Mouse (Mus musculus) forebrain, embryonic 13.5 days (tissue): ENCODE measurements around the gene 9430038I01Rik. TPM values are rescaled to one million over a fixed set of nuclear protein-coding genes. Genes with fewer than 3 reads are reported as not detected.

ENCODE experiments used
- ATAC-seq: fragments of 200-750 bp; cut with Nextera tagmentation; 2 replicates; pipeline ENCODE4 v1.8.0; 2017
- H3K27ac ChIP-seq: fragments of 300-500 bp; sonication (generic); 2 replicates; pipeline ENCODE4 v1.5.1; 2015; ENCODE audit warnings: inconsistent platforms, mild to moderate bottlenecking, moderate library complexity
- H3K27me3 ChIP-seq: fragments of 300-500 bp; sonication (generic); 2 replicates; pipeline ENCODE4 v1.6.1; 2015; ENCODE audit warnings: mild to moderate bottlenecking, inconsistent platforms
- H3K36me3 ChIP-seq: fragments of 300-500 bp; sonication (generic); 2 replicates; pipeline ENCODE4 v1.6.1; 2015; ENCODE audit warnings: mild to moderate bottlenecking, inconsistent platforms; ENCODE audit not compliant: poor library complexity, severe bottlenecking
- H3K4me1 ChIP-seq: fragments of 300-500 bp; sonication (generic); 2 replicates; pipeline ENCODE4 v1.6.1; 2015; ENCODE audit warnings: inconsistent platforms
- H3K4me2 ChIP-seq: fragments of 300-500 bp; sonication (generic); 2 replicates; pipeline ENCODE4 v1.6.1; 2015; ENCODE audit warnings: inconsistent platforms, mild to moderate bottlenecking, moderate library complexity
- H3K4me3 ChIP-seq: fragments of 300-500 bp; sonication (generic); 2 replicates; pipeline ENCODE4 v1.5.1; 2015; ENCODE audit warnings: mild to moderate bottlenecking, inconsistent platforms
- H3K9ac ChIP-seq: fragments of 300-500 bp; sonication (generic); 2 replicates; pipeline ENCODE4 v1.6.1; 2015; ENCODE audit warnings: mild to moderate bottlenecking, inconsistent platforms
- H3K9me3 ChIP-seq: fragments of 300-500 bp; sonication (generic); replicated peaks from 2 replicates; pipeline ENCODE4 v1.6.1; 2016; ENCODE audit warnings: inconsistent platforms
- WGBS: fragments of 180-500 bp; shearing (Covaris S2); methylation state at CpG from one replicate; pipeline ENCODE4 v1.1.7; 2015; 5-methylcytosine and 5-hydroxymethylcytosine counted together
- polyA plus RNA-seq: library from polyadenylated mRNA; unstranded; fragments of >200 nt; fragmentation: Nextera tagmentation; extraction: Ambion mirVana; gene quantifications from 2 replicates; pipeline ENCODE4 v1.2.1, GENCODE M21; 2015

The 9430038I01Rik gene
- polyA plus RNA-seq, 1 experiment from 2014 or later = 12.8 TPM

- ATAC-seq = no peak
- no peak overlapping the region for H3K9ac ChIP-seq
- H3K27me3 ChIP-seq = no peaks in the 10 kb centered on the region
- H3K4me1 ChIP-seq = no peaks in the 10 kb centered on the region
- 83% methylated on average over 7 of the region's 7 CpGs for WGBS
- H3K4me3 ChIP-seq = no peak overlapping the region
- no peaks in the 10 kb centered on the region for H3K9me3 ChIP-seq
- no peak overlapping the region for H3K4me2 ChIP-seq
- H3K36me3 ChIP-seq = no peaks in the 10 kb centered on the region
- no peak overlapping the region for H3K27ac ChIP-seq
These were observed 63.7 kb downstream of the 9430038I01Rik start for GRCm38 (mm10) chr7:137346860-137347259.

DNA sequence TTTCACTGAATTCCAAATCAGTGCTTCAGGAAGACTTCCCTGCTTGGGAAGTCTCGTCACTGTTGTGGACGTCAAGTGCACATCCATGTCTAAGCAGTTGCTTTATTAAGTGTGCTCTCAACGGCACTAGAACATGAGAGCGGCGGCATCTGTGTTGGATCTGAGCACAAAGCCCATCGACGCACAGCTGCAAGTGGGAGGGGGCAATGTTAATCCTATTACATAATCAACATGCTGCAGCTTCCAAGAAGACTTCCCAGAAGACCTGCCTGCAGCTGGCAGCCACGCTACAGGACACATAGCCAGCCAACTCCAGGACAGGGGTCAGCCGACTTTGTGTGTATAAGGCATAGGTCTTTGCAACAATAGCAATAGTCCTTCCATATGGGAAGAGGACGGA, 64.5 kb downstream of the 9430038I01Rik start:
- WGBS = 50% methylated on average over 10 of the region's 10 CpGs
- H3K4me2 ChIP-seq = no peak overlapping the region
- H3K4me1 ChIP-seq = no peaks in the 10 kb centered on the region
- H3K9me3 ChIP-seq = no peaks in the 10 kb centered on the region
- no peaks in the 10 kb centered on the region for H3K27me3 ChIP-seq
- H3K36me3 ChIP-seq = no peaks in the 10 kb centered on the region
- no peak overlapping the region for H3K9ac ChIP-seq
- no peak overlapping the region for H3K27ac ChIP-seq
- ATAC-seq = no peak
- no peak overlapping the region for H3K4me3 ChIP-seq

DNA sequence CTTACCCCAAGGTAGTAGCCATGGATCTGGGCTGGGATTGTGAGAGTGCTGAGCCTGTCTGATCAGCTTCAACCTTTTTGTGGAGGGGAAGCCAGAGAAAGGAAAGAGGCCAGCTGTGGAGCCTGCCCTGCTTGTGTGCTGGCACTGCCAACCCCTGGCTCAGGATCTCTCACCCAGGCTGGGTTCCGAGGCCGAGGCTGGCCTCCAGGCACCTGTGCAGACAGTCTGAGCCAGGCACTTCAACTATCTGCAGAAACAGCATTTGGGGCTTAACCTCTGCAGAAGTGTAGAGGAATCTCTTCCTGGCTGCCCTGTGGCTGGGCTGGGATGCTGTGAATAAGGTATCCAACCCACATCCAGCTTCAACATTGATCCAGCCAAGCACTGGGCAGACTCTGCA, 76.6 kb downstream of the 9430038I01Rik start:
- no peaks in the 10 kb centered on the region for H3K4me1 ChIP-seq
- peaks cover 25% of the 10 kb centered on the region for H3K27me3 ChIP-seq
- no peak for ATAC-seq
- no peak overlapping the region for H3K4me3 ChIP-seq
- H3K4me2 ChIP-seq = no peak overlapping the region
- WGBS = 86% methylated on average over 2 of the region's 2 CpGs
- H3K27ac ChIP-seq = no peak overlapping the region
- H3K9ac ChIP-seq = no peak overlapping the region
- no peaks in the 10 kb centered on the region for H3K36me3 ChIP-seq
- H3K9me3 ChIP-seq = no peaks in the 10 kb centered on the region

Other genes with a start within 250 kb of the 9430038I01Rik start
- gene Ebf3, start 96.3 kb downstream of the 9430038I01Rik start, polyA plus RNA-seq = 1.1 and 2.0 TPM in 2 replicates
- 292 and 315 TPM in 2 replicates for gene Glrx3, start 26.9 kb upstream of the 9430038I01Rik start, polyA plus RNA-seq